Mouse (Mus musculus) stomach, postnatal 0 days (tissue): ENCODE results near the gene Tspyl3. TPM values are rescaled to one million over a fixed set of nuclear protein-coding genes. Genes with fewer than 3 reads are reported as not detected.

ENCODE experiments used
- ATAC-seq: fragments of 200-750 bp; cut with Nextera tagmentation; 2 replicates; pipeline ENCODE4 v1.8.0; 2017; ENCODE audit not compliant: low FRiP score, low TSS enrichment
- DNase-seq: peaks from one replicate; pipeline ENCODE4 v3.0.0-alpha.2; 2016; ENCODE audit warnings: low spot score
- H3K27ac ChIP-seq: fragments of 300-500 bp; sonication (generic); replicated peaks from 2 replicates; pipeline ENCODE4 v1.5.1; 2014; ENCODE audit warnings: mild to moderate bottlenecking, control low read depth
- H3K27me3 ChIP-seq: fragments of 300-500 bp; sonication (generic); 2 replicates; pipeline ENCODE4 v1.6.1; 2014; ENCODE audit warnings: low read length; ENCODE audit not compliant: control insufficient read depth, insufficient read depth
- H3K36me3 ChIP-seq: fragments of 300-500 bp; sonication (generic); 2 replicates; pipeline ENCODE4 v1.6.1; 2014; ENCODE audit warnings: low read length, mixed read lengths; ENCODE audit not compliant: control insufficient read depth, insufficient read depth
- H3K4me1 ChIP-seq: fragments of 300-500 bp; sonication (generic); replicated peaks from 2 replicates; pipeline ENCODE4 v1.6.1; 2014; ENCODE audit warnings: antibody characterized with exemption; ENCODE audit not compliant: control insufficient read depth, insufficient read depth
- H3K4me2 ChIP-seq: fragments of 300-500 bp; sonication (generic); replicated peaks from 2 replicates; pipeline ENCODE4 v1.6.1; 2014; ENCODE audit warnings: low read depth, mild to moderate bottlenecking, control low read depth, moderate library complexity
- H3K4me3 ChIP-seq: fragments of 300-500 bp; sonication (generic); 2 replicates; pipeline ENCODE4 v1.5.1; 2014; ENCODE audit warnings: low read depth, low read length, control low read depth
- H3K9ac ChIP-seq: fragments of 300-500 bp; sonication (generic); 2 replicates; pipeline ENCODE4 v1.6.1; 2014; ENCODE audit warnings: mild to moderate bottlenecking, low read length, control low read depth, mixed read lengths
- H3K9me3 ChIP-seq: fragments of 300-500 bp; sonication (generic); 2 replicates; pipeline ENCODE4 v1.6.1; 2016; ENCODE audit warnings: low read length; ENCODE audit not compliant: control insufficient read depth
- CTCF ChIP-seq: IDR thresholded peaks from 2 replicates; pipeline ENCODE4 v1.5.1; 2016; ENCODE audit warnings: antibody characterized with exemption, low read depth, mild to moderate bottlenecking, moderate library complexity
- EP300 ChIP-seq: optimal IDR thresholded peaks from 2 replicates; pipeline ENCODE3; 2016; ENCODE audit warnings: antibody characterized with exemption
- WGBS: fragments of 180-500 bp; shearing (Covaris S2); extraction: QIAGEN DNeasy Blood & Tissue Kit; methylation state at CpG from one replicate; pipeline ENCODE4 v1.1.7; 2014; 5-methylcytosine and 5-hydroxymethylcytosine counted together
- polyA plus RNA-seq: library from polyadenylated mRNA; unstranded; fragments of >200 nt; fragmentation: Nextera tagmentation; extraction: Ambion mirVana; gene quantifications from 2 replicates; pipeline ENCODE4 v1.2.1, GENCODE M21; 2015

Tspyl3 gene
- polyA plus RNA-seq, 1 experiment from 2014 or later = 3.4 TPM

DNA sequence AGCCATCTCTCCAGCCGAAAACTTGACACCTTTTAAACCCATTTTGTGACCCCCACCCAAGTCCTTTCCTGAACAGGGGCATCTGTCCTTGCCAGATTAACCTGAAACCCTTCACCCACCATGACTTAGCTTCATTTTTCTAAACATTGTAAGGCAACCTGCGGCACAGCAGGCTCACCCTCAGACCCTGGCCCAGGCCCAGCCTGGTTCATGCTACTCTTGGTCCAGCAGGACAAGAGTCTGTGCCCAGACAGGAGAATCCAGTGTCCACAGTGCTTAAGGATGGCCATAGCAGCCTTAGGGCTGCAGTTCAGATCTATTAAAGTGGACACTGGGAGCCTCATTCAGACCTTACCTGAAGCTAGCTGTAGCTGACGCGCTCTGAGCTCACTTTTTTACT lies 11.9 kb downstream of the Tspyl3 start:
- H3K4me1 ChIP-seq = no peaks in the 10 kb centered on the region
- DNase-seq (no peak), ATAC-seq (no peak)
- H3K9ac ChIP-seq = no peak overlapping the region
- 84% methylated on average over 4 of the region's 4 CpGs for WGBS
- no peaks in the 10 kb centered on the region for H3K27me3 ChIP-seq
- H3K4me3 ChIP-seq = no peak overlapping the region
- TF ChIP-seq EP300 = no peak
- TF ChIP-seq CTCF = no peak
- H3K27ac ChIP-seq = no peak overlapping the region
- H3K36me3 ChIP-seq = peaks cover 4% of the 10 kb centered on the region
- H3K9me3 ChIP-seq = no peaks in the 10 kb centered on the region
- no peak overlapping the region for H3K4me2 ChIP-seq

DNA sequence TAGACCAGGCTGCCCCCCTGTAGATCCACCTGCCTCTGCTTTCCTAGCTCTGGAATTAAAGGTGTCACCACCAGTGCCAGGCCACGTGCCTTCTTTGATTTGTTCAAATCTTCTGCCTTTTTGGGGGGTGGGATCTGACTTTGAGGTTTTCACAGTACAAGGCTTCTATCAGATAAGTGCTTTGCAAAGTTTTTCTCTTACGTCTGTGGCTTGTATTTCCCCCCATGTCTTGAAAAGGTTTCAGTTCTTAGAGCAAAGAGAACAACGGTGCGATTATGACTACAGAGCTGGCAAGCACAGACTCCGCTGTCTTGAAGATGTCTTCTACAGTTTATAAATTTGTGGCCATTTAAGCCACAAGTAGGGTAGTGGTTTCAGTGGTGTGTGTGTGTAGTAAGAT lies 13.8 kb downstream of the Tspyl3 start:
- H3K4me2 ChIP-seq = no peak overlapping the region
- no peaks in the 10 kb centered on the region for H3K27me3 ChIP-seq
- no peak for DNase-seq
- WGBS = 94% methylated on average over 5 of the region's 5 CpGs
- no peak overlapping the region for H3K27ac ChIP-seq
- TF ChIP-seq EP300 (no peak), CTCF (no peak)
- no peak overlapping the region for H3K4me3 ChIP-seq
- peaks cover 11% of the 10 kb centered on the region for H3K36me3 ChIP-seq
- no peak overlapping the region for H3K9ac ChIP-seq
- ATAC-seq = no peak
- no peaks in the 10 kb centered on the region for H3K9me3 ChIP-seq
- no peaks in the 10 kb centered on the region for H3K4me1 ChIP-seq

DNA sequence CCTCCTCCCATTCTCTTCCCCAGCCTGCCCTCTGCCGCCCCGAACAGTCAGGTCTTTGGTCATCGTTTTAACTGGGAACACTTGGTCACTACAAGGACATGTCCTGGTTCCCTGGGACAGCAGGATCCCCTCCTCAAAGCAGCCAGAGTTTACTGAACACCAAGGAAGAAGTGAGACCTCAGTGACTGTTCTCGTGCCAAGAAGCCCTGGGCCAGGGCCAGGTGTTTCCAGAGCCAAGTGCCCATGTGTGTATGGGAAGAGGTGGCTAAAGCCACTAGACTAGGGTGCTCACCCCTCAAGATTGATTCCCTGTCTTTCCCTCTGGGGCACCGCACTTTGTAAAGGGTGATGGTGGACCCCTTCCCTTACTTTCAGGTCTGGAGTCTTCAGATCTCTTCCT lies 16.0 kb downstream of the Tspyl3 start:
- ATAC-seq = no peak
- Histone ChIP-seq H3K4me1 (no peaks in the 10 kb centered on the region), H3K9ac (no peak overlapping the region), H3K36me3 (peaks cover 11% of the 10 kb centered on the region), H3K27me3 (no peaks in the 10 kb centered on the region), H3K9me3 (no peaks in the 10 kb centered on the region), H3K27ac (no peak overlapping the region), H3K4me3 (no peak overlapping the region), H3K4me2 (no peak overlapping the region)
- 85% methylated on average over 5 of the region's 5 CpGs for WGBS
- TF ChIP-seq CTCF (no peak), EP300 (no peak)
- DNase-seq = no peak

DNA sequence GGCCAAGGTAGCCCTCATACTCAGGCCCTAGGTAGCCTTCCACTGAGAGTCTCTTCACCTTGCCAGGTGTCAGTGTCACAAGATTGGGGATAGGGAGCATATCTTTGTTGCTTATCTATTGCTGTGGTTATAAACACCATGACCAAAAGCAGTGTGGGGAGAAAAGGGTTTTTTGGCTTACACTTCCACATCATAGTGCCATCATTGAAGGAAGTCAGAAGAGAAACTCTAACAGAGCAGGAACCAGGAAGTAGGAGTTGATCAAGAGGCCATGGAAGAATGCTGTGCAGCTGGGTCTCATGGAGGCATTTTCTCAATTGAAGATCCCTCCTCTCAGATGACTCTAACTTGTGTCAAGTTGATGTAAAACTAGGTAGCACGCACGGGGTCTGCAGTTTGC lies 17.1 kb downstream of the Tspyl3 start:
- Histone ChIP-seq H3K9me3 (no peaks in the 10 kb centered on the region), H3K27me3 (no peaks in the 10 kb centered on the region), H3K36me3 (peaks cover 14% of the 10 kb centered on the region), H3K4me3 (no peak overlapping the region), H3K4me1 (no peaks in the 10 kb centered on the region), H3K27ac (no peak overlapping the region), H3K4me2 (no peak overlapping the region), H3K9ac (no peak overlapping the region)
- no peak for ATAC-seq
- WGBS = 92% methylated on average over 2 of the region's 2 CpGs
- no peak for DNase-seq
- no peak for TF ChIP-seq CTCF
- no peak for TF ChIP-seq EP300

DNA sequence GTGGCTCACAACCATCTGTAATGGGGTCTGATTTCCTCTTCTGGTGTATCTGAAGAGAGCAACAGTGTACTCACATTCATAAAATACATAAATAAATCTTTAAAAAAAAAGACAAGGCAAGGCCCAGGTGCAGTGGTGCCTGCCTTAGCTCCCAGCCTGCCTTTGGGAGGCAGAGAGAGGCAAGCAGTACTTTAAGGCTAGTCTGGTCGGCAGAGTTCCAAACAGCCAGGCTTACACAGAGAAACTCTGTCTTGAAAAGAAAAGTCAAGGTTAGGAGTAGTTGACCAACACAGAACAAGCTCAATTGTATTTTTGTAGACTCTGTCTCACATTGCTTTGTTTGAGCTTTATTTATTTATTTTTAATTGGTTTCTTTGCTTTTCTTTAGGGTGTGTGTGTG lies 22.5 kb downstream of the Tspyl3 start:
- no peaks in the 10 kb centered on the region for H3K4me1 ChIP-seq
- H3K36me3 ChIP-seq = peaks cover 15% of the 10 kb centered on the region
- H3K27ac ChIP-seq = no peak overlapping the region
- WGBS = 78% methylated on average over 1 of the region's 1 CpGs
- DNase-seq (no peak), ATAC-seq (no peak)
- H3K9me3 ChIP-seq = no peaks in the 10 kb centered on the region
- no peak overlapping the region for H3K9ac ChIP-seq
- H3K4me3 ChIP-seq = no peak overlapping the region
- H3K27me3 ChIP-seq = no peaks in the 10 kb centered on the region
- no peak overlapping the region for H3K4me2 ChIP-seq
- TF ChIP-seq CTCF (no peak), EP300 (no peak)

DNA sequence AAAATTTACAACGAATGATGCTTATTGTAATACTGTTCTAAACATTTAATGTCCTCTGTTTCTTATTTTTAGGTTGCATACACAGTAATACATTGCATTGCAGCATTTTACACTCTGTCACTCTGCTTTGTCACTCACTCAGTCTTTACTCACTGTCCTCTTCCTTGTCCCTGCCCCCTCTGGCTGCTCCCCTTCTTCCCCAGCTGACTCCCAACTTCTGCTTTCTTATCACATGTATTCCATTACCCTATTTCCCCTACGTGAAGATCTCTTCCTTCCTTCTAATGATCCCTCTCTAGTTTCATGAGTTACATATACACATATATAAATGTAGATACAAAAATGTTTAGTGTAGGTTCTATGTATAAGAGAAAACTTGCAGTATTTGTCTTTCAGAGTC lies 26.1 kb downstream of the Tspyl3 start:
- no peaks in the 10 kb centered on the region for H3K9me3 ChIP-seq
- DNase-seq (no peak), ATAC-seq (no peak)
- H3K27ac ChIP-seq = no peak overlapping the region
- no peaks in the 10 kb centered on the region for H3K4me1 ChIP-seq
- no peak overlapping the region for H3K4me3 ChIP-seq
- H3K36me3 ChIP-seq = peaks cover 36% of the 10 kb centered on the region
- 85% methylated on average over 2 of the region's 2 CpGs for WGBS
- no peaks in the 10 kb centered on the region for H3K27me3 ChIP-seq
- H3K4me2 ChIP-seq = no peak overlapping the region
- TF ChIP-seq EP300 = no peak
- no peak for TF ChIP-seq CTCF
- H3K9ac ChIP-seq = no peak overlapping the region
